Mouse (Mus musculus) mammary gland, adult 2 months (tissue): ENCODE measurements around the gene Tmem129. TPM values are rescaled to one million over a fixed set of nuclear protein-coding genes. Genes with fewer than 3 reads are reported as not detected.

ENCODE experiments used
- polyA plus RNA-seq: library from polyadenylated mRNA; depleted of rRNA; stranded (reverse); fragments of >200 nt; gene quantifications from 2 replicates; pipeline ENCODE4 v1.2.3, GENCODE M21; 2012; ENCODE audit warnings: low replicate concordance; rRNA removed

The Tmem129 gene
- polyA plus RNA-seq = 53.6 and 56.6 TPM in 2 replicates

GRCm38 (mm10) chr5:33657787-33658663 is at the start of gene Tmem129, which contains the start of gene Tacc3:
Gene Tmem129 (minus strand): TSS chr5:33658416.
Gene Tacc3 (plus strand): TSS chr5:33658128.

GRCm38 (mm10) chr5:33651921-33652782 is 6.1 kb downstream of the Tmem129 start, which contains the start of gene Slbp:
Gene Slbp (minus strand): TSS chr5:33652574.

GRCm38 (mm10) chr5:33629301-33629987 is 28.8 kb downstream of the Tmem129 start, which contains the start of the genes Fam53a and Gm9903:
Gene Fam53a (minus strand): TSS chr5:33629635.
Gene Gm9903 (plus strand): TSS chr5:33629925.

Other genes starting within 250 kb of the Tmem129 start
- gene Nkx1-1, start 224.4 kb downstream of the Tmem129 start, polyA plus RNA-seq = not detected in 2 replicates
- 33.5 and 82.9 TPM in 2 replicates for gene Fam53a, start 28.8 kb downstream of the Tmem129 start, polyA plus RNA-seq
- 0.60 and 1.2 TPM in 2 replicates for gene Gm9903, start 28.5 kb downstream of the Tmem129 start, polyA plus RNA-seq
- gene Slbp, start 5.8 kb downstream of the Tmem129 start, polyA plus RNA-seq = 14.3 and 34.2 TPM in 2 replicates
- gene Tacc3, start 288 bp downstream of the Tmem129 start, polyA plus RNA-seq = 6.6 and 8.1 TPM in 2 replicates
- 12.9 and 16.2 TPM in 2 replicates for gene Fgfr3, start 63.3 kb upstream of the Tmem129 start, polyA plus RNA-seq
- 61.6 and 71.6 TPM in 2 replicates for gene Letm1, start 124.4 kb upstream of the Tmem129 start, polyA plus RNA-seq
- 3.9 and 8.5 TPM in 2 replicates for gene Nsd2, start 162.3 kb upstream of the Tmem129 start, polyA plus RNA-seq